Mouse (Mus musculus) bone marrow macrophage, adult 2 months (primary cell): ENCODE measurements around the gene Vmn1r149.
"Not testable (repeated sequence)": the region's sequence is repeated elsewhere in the genome, so short reads cannot be mapped to it uniquely, and the experiment has no call there.

Experiments
- CTCF ChIP-seq: IDR thresholded peaks from 2 replicates; pipeline ENCODE4 v1.5.1; 2012; ENCODE audit warnings: low read depth, mild to moderate bottlenecking, low read length, moderate library complexity
- POLR2A ChIP-seq: IDR thresholded peaks from 2 replicates; pipeline ENCODE4 v1.6.1; 2012; ENCODE audit warnings: mild to moderate bottlenecking, low read depth, low read length, borderline replicate concordance

DNA sequence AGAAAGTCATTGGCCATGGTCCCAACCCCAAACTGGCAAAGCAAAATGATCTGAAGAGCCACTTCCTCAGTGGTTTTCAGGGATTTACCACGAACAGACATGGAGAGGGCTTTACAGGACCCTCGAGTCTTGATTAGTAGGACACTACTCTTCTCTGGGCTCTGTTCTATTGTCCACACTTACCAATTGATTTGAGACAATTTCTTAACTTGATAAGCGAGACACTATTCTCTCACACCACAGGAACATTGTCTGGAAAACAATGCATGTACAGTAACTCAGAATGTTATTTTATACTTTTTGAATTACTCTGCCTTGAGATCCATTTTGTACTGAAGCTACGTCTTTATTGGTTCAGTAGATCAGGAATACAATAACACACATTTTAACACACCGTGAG lies 25.9 kb upstream of the Vmn1r149 start, which contains the start of gene Gm10665:
- TF ChIP-seq CTCF, POLR2A: not testable (repeated sequence)
